Mouse (Mus musculus) midbrain, embryonic 16.5 days (tissue): ENCODE results near the gene Tef. TPM values are rescaled to one million over a fixed set of nuclear protein-coding genes. Genes with fewer than 3 reads are reported as not detected.
A peak's percentile ranks its signal among the peaks of the same experiment; 100 is the strongest.

ENCODE experiments used
- ATAC-seq: fragments of 200-750 bp; cut with Nextera tagmentation; 2 replicates; pipeline ENCODE4 v1.8.0; 2017; ENCODE audit warnings: moderate TSS enrichment
- H3K27ac ChIP-seq: fragments of 300-500 bp; sonication (generic); 2 replicates; pipeline ENCODE4 v1.5.1; 2014; ENCODE audit warnings: mild to moderate bottlenecking, low read length, mixed read lengths
- H3K27me3 ChIP-seq: fragments of 300-500 bp; sonication (generic); 2 replicates; pipeline ENCODE4 v1.6.1; 2014; ENCODE audit warnings: low read depth, low read length, mixed read lengths; ENCODE audit not compliant: control insufficient read depth, insufficient read depth
- H3K36me3 ChIP-seq: fragments of 300-500 bp; sonication (generic); 2 replicates; pipeline ENCODE4 v1.6.1; 2014; ENCODE audit warnings: mild to moderate bottlenecking, low read length, moderate library complexity, mixed read lengths; ENCODE audit not compliant: control insufficient read depth, insufficient read depth
- H3K4me1 ChIP-seq: fragments of 300-500 bp; sonication (generic); 2 replicates; pipeline ENCODE4 v1.6.1; 2014; ENCODE audit warnings: mild to moderate bottlenecking, low read length, mixed read lengths; ENCODE audit not compliant: control insufficient read depth, insufficient read depth
- H3K4me2 ChIP-seq: fragments of 300-500 bp; sonication (generic); 2 replicates; pipeline ENCODE4 v1.6.1; 2014; ENCODE audit warnings: mild to moderate bottlenecking, low read length, mixed read lengths
- H3K4me3 ChIP-seq: fragments of 300-500 bp; sonication (generic); 2 replicates; pipeline ENCODE4 v1.5.1; 2014; ENCODE audit warnings: low read depth, mild to moderate bottlenecking, low read length, moderate library complexity, mixed read lengths
- H3K9ac ChIP-seq: fragments of 300-500 bp; sonication (generic); 2 replicates; pipeline ENCODE4 v1.6.1; 2014; ENCODE audit warnings: low read depth, low read length, mixed read lengths
- H3K9me3 ChIP-seq: fragments of 300-500 bp; sonication (generic); replicated peaks from 2 replicates; pipeline ENCODE4 v1.6.1; 2014; ENCODE audit warnings: mild to moderate bottlenecking, low read length, mixed read lengths; ENCODE audit not compliant: control insufficient read depth, poor library complexity, severe bottlenecking
- WGBS: fragments of 180-500 bp; shearing (Covaris S2); extraction: QIAGEN DNeasy Blood & Tissue Kit; methylation state at CpG from one replicate; pipeline ENCODE4 v1.1.7; 2014; 5-methylcytosine and 5-hydroxymethylcytosine counted together
- polyA plus RNA-seq: library from polyadenylated mRNA; unstranded; fragments of >200 nt; fragmentation: Nextera tagmentation; extraction: Ambion mirVana; gene quantifications from 2 replicates; pipeline ENCODE4 v1.2.1, GENCODE M21; 2015

The Tef gene
- polyA plus RNA-seq, 1 experiment from 2014 or later: 22.7 TPM

DNA sequence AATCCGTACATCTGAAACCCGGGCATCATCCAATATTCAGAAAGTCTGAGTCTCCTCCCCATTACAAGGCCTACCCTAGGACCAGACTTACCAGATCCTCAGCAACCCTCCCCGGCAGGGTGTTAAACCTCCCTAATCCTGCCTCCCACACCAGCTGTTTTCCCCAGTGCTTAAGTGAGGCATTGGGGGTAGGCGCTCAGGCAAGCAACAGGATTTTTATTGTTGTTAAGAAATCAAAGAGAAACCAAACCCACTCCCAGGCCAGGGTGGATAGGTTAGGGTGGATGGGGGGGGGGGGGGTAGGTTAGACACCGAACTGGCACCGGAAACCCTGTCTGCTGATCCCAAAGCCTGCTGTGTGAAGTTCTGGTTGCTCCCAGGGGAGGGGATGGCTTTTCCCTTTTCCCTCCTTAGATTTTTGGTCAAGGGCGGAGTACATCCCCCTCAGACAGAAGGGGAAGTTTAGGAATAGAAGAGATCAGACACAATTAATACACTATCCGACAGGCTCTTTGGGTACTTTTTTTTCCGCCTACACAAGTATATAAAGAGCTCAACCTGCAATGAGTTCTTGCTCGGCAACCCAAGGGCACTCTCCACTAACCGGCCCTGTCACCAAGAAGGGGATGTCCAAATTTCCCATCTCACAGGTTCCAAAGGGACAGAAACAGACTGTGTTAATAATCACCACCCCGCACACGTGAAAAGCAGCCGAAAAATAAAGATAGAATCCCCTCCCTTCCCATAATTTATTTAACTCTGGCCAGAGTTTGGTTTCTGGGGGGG is 54.9 kb downstream of the Tef start:
- H3K9ac ChIP-seq: peak overlapping the region; percentile 82
- under 1% methylated on average over 14 of the region's 14 CpGs for WGBS

GRCm38 (mm10) chr15:81857724-81858116 is 55.5 kb downstream of the Tef start:
- Histone ChIP-seq H3K9me3 (no peaks in the 10 kb centered on the region), H3K4me1 (peaks cover 13% of the 10 kb centered on the region), H3K4me2 (peak overlapping the region; percentile 62), H3K27ac (peak overlapping the region; percentile 84), H3K9ac (peak overlapping the region; percentile 82), H3K36me3 (no peaks in the 10 kb centered on the region), H3K4me3 (peak overlapping the region; percentile 82), H3K27me3 (no peaks in the 10 kb centered on the region)
- under 1% methylated on average over 32 of the region's 33 CpGs for WGBS
- no peak for ATAC-seq

More for the DNA sequence above, 54.9 kb downstream of the Tef start:
- H3K27ac ChIP-seq: peak overlapping the region; percentile 84
- peak overlapping the region; percentile 82 for H3K4me3 ChIP-seq
- H3K36me3 ChIP-seq: no peaks in the 10 kb centered on the region
- no peak for ATAC-seq
- no peaks in the 10 kb centered on the region for H3K9me3 ChIP-seq
- H3K4me1 ChIP-seq: peaks cover 13% of the 10 kb centered on the region
- no peaks in the 10 kb centered on the region for H3K27me3 ChIP-seq
- H3K4me2 ChIP-seq: peak overlapping the region; percentile 62

GRCm38 (mm10) chr15:81858138-81858516 is 55.9 kb downstream of the Tef start:
- under 1% methylated on average over 23 of the region's 23 CpGs for WGBS
- Histone ChIP-seq H3K27ac (peak overlapping the region; percentile 84), H3K27me3 (no peaks in the 10 kb centered on the region), H3K4me2 (peak overlapping the region; percentile 62), H3K4me1 (peaks cover 13% of the 10 kb centered on the region), H3K9me3 (no peaks in the 10 kb centered on the region), H3K36me3 (no peaks in the 10 kb centered on the region), H3K9ac (peak overlapping the region; percentile 82), H3K4me3 (peak overlapping the region; percentile 82)
- peak; percentile 38 for ATAC-seq

GRCm38 (mm10) chr15:81858517-81859329 is 56.5 kb downstream of the Tef start, which contains the start of gene Tob2:
TSS of gene Tob2 (minus strand) at chr15:81858796.
- H3K36me3 ChIP-seq: no peaks in the 10 kb centered on the region
- peak within 1 kb of the TSS; percentile 82 for H3K9ac ChIP-seq
- H3K4me3 ChIP-seq: peak within 1 kb of the TSS; percentile 82
- H3K27me3 ChIP-seq: no peaks in the 10 kb centered on the region
- H3K27ac ChIP-seq: peak within 1 kb of the TSS; percentile 84
- peak within 1 kb of the TSS; percentile 62 for H3K4me2 ChIP-seq
- H3K9me3 ChIP-seq: no peaks in the 10 kb centered on the region
- ATAC-seq: peak; percentile 13
- peaks cover 13% of the 10 kb centered on the region for H3K4me1 ChIP-seq
- WGBS: under 1% methylated on average over 44 of the region's 44 CpGs

GRCm38 (mm10) chr15:81859330-81860255 is 57.4 kb downstream of the Tef start:
- WGBS: under 1% methylated on average over 39 of the region's 39 CpGs
- ATAC-seq: peak; percentile 82
- H3K4me1 ChIP-seq: peaks cover 13% of the 10 kb centered on the region

GRCm38 (mm10) chr15:81860471-81861135 is 58.4 kb downstream of the Tef start:
- peak overlapping the region; percentile 84 for H3K27ac ChIP-seq
- no peak overlapping the region for H3K9ac ChIP-seq
- no peak overlapping the region for H3K4me3 ChIP-seq
- no peaks in the 10 kb centered on the region; the same call in 1 of the 2 replicates for H3K36me3 ChIP-seq
- WGBS: 45% methylated on average over 8 of the region's 8 CpGs
- H3K27me3 ChIP-seq: no peaks in the 10 kb centered on the region
- no peaks in the 10 kb centered on the region for H3K9me3 ChIP-seq
- ATAC-seq: no peak
- H3K4me1 ChIP-seq: peaks cover 10% of the 10 kb centered on the region
- peak overlapping the region; percentile 31; the same call in 1 of the 2 replicates for H3K4me2 ChIP-seq

More at GRCm38 (mm10) chr15:81859330-81860255, 57.4 kb downstream of the Tef start:
- Histone ChIP-seq H3K4me2 (peak overlapping the region; percentile 62), H3K9ac (peak overlapping the region; percentile 82), H3K36me3 (no peaks in the 10 kb centered on the region), H3K27me3 (no peaks in the 10 kb centered on the region), H3K4me3 (peak overlapping the region; percentile 82), H3K27ac (peak overlapping the region; percentile 84), H3K9me3 (no peaks in the 10 kb centered on the region)

- Histone ChIP-seq H3K9ac (no peak overlapping the region), H3K27ac (no peak overlapping the region), H3K9me3 (no peaks in the 10 kb centered on the region), H3K36me3 (peaks cover 19% of the 10 kb centered on the region), H3K4me2 (no peak overlapping the region), H3K27me3 (no peaks in the 10 kb centered on the region), H3K4me1 (no peaks in the 10 kb centered on the region), H3K4me3 (no peak overlapping the region)
- no peak for ATAC-seq
- WGBS: 96% methylated on average over 7 of the region's 7 CpGs
These were observed 62.0 kb downstream of the Tef start for GRCm38 (mm10) chr15:81864238-81864637.

DNA sequence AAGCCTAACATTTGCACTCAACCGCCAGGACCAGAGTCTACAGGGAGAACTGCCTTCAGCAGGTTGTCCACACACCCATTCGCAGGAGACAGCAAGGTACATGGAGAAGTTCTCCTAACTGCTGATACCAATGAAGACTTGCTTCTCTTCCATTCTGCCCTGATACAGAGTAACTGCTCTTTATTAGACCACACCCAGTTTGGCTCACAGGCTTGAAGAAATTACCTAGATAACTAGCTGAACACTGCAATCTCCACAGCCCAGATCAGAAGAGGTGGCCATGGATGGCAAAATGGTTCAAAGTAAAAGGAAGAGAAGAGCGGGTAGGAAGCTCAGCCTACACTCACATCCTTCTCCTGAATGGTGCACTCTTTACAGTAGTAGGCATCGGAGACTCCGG is 67.8 kb downstream of the Tef start:
- Histone ChIP-seq H3K4me1 (peaks cover 22% of the 10 kb centered on the region), H3K27me3 (no peaks in the 10 kb centered on the region), H3K4me2 (no peak overlapping the region), H3K9ac (no peak overlapping the region), H3K4me3 (no peak overlapping the region), H3K9me3 (no peaks in the 10 kb centered on the region), H3K36me3 (peaks cover 25% of the 10 kb centered on the region), H3K27ac (no peak overlapping the region)
- no peak for ATAC-seq
- 99% methylated on average over 5 of the region's 5 CpGs for WGBS
